Mouse (Mus musculus) bone marrow, adult 2 months (tissue): ENCODE results near the gene Unc13b.

Experiments
- CTCF ChIP-seq: fragments of 200-500 bp; IDR thresholded peaks from 2 replicates; pipeline ENCODE4 v1.5.1; 2011; ENCODE audit warnings: low read length, control low read depth; ENCODE audit not compliant: control insufficient read depth, insufficient read depth
- POLR2A ChIP-seq: fragments of 200-500 bp; IDR thresholded peaks from 2 replicates; pipeline ENCODE4 v1.6.1; 2011; ENCODE audit warnings: low read depth, mild to moderate bottlenecking, control low read depth, low read length, borderline replicate concordance; ENCODE audit not compliant: control insufficient read depth

DNA sequence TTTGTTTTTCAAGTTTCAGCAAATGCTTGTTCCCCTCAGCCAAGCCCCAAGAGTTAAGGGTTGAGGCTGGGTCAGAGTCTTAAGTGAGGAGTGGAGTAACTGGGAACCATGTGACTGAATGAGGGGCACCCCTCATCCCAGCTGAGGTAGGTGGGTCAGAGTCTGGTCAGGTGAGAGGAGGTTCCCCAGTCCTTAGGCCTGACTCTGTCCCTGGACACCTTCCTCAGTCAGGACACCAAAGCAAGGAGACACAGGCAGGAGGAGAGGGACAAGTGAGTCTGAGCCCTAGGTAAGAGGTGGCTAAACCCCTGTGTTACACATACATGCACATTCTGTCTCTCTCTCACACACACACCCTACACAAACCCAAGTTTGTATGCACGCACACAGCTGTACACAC, 26.3 kb upstream of the Unc13b start:
- no peak for TF ChIP-seq POLR2A
- no peak for TF ChIP-seq CTCF
